Mouse (Mus musculus): ENCODE measurements around the gene Olfml2a.

DNA sequence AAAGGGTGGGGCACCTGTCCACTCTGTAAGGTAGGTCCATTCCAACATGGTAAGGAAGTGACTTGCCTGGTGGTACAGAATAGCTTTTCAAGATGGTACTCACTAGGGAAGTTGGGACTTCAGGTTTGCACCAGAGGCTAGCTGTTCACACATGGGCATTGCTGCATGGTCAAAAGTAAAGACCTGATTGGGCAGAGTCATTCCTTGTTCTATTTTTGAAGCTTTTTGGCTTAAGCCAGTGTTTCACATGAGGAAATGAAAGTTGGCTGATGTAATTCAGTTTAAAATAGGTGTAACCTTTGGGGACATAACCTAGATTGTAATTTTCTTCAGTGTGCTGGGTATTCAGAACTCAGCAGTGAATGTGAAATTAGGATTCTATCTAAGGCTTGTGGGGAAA is 79.5 kb downstream of the Olfml2a start:
- TF ChIP-seq POLR2A (IDR thresholded peaks at IDR 0.05; ENCODE audit: control insufficient read depth in 1 of 2, insufficient read depth in 1 of 2, low read depth in 1 of 2, low read length in 2 of 2, poor library complexity in 1 of 2) (no peak), GATA1 (IDR thresholded peaks at IDR 0.05; ENCODE audit: low read depth, low read length) (no peak), NELFE (IDR thresholded peaks at IDR 0.05; ENCODE audit: low read depth, low read length) (no peak)

All from MEL (cell line).